Mouse (Mus musculus) embryonic facial prominence, embryonic 14.5 days (tissue): ENCODE measurements at regions not wholly inside any gene's neighbourhood (a gene's known extent, or its start where the extent isn't known, plus 50 kb on each side); places are given as distances from the start of the nearest gene placed in this dataset.
A peak's percentile ranks its signal among the peaks of the same experiment; 100 is the strongest.

ENCODE experiments used
- ATAC-seq: fragments of 200-750 bp; cut with Nextera tagmentation; 2 replicates; pipeline ENCODE4 v1.8.0; 2017; ENCODE audit warnings: low read depth, moderate number of reproducible peaks, moderate TSS enrichment
- DNase-seq: peaks from one replicate; pipeline ENCODE4 v3.0.0-alpha.2; 2015; ENCODE audit warnings: low spot score
- H3K27ac ChIP-seq: fragments of 300-500 bp; sonication (generic); replicated peaks from 2 replicates; pipeline ENCODE4 v1.5.1; 2014; ENCODE audit warnings: low read depth, mild to moderate bottlenecking, low read length, moderate library complexity
- H3K27me3 ChIP-seq: fragments of 300-500 bp; sonication (generic); replicated peaks from 2 replicates; pipeline ENCODE4 v1.6.1; 2014; ENCODE audit warnings: low read length; ENCODE audit not compliant: control insufficient read depth, insufficient read depth
- H3K36me3 ChIP-seq: fragments of 300-500 bp; sonication (generic); 2 replicates; pipeline ENCODE4 v1.6.1; 2014; ENCODE audit warnings: low read length, mixed read lengths; ENCODE audit not compliant: control insufficient read depth, insufficient read depth
- H3K4me1 ChIP-seq: fragments of 300-500 bp; sonication (generic); 2 replicates; pipeline ENCODE4 v1.6.1; 2014; ENCODE audit warnings: antibody characterized with exemption, low read length; ENCODE audit not compliant: control insufficient read depth, insufficient read depth
- H3K4me2 ChIP-seq: fragments of 300-500 bp; sonication (generic); 2 replicates; pipeline ENCODE4 v1.6.1; 2014; ENCODE audit warnings: low read depth, mild to moderate bottlenecking, low read length, moderate library complexity, mixed read lengths
- H3K4me3 ChIP-seq: fragments of 300-500 bp; sonication (generic); 2 replicates; pipeline ENCODE4 v1.5.1; 2014; ENCODE audit warnings: low read depth, mild to moderate bottlenecking, low read length
- H3K9ac ChIP-seq: fragments of 300-500 bp; sonication (generic); 2 replicates; pipeline ENCODE4 v1.6.1; 2014; ENCODE audit warnings: low read depth, mild to moderate bottlenecking, low read length, moderate library complexity, mixed read lengths
- H3K9me3 ChIP-seq: fragments of 300-500 bp; sonication (generic); 2 replicates; pipeline ENCODE4 v1.6.1; 2016; ENCODE audit warnings: low read length; ENCODE audit not compliant: control insufficient read depth
- WGBS: fragments of 180-500 bp; shearing (Covaris S2); extraction: QIAGEN DNeasy Blood & Tissue Kit; methylation state at CpG from one replicate; pipeline ENCODE4 v1.1.7; 2014; 5-methylcytosine and 5-hydroxymethylcytosine counted together

- H3K4me3 ChIP-seq: no peak overlapping the region
- no peak overlapping the region for H3K27ac ChIP-seq
- no peaks in the 10 kb centered on the region for H3K27me3 ChIP-seq
- no peaks in the 10 kb centered on the region for H3K36me3 ChIP-seq
- DNase-seq: no peak
- ATAC-seq: no peak
- WGBS: 56% methylated on average over 9 of the region's 9 CpGs
- H3K4me2 ChIP-seq: no peak overlapping the region
- 0 out of 2 replicates have a peak, but pooled peaks cover 5% of the 10 kb centered on the region for H3K4me1 ChIP-seq
- no peak overlapping the region for H3K9ac ChIP-seq
- H3K9me3 ChIP-seq: no peaks in the 10 kb centered on the region
These were observed 97.2 kb upstream of the Tmc1 start for GRCm38 (mm10) chr19:21050994-21051721.

GRCm38 (mm10) chr19:21049301-21049700 lies 95.3 kb upstream of the Tmc1 start:
- DNase-seq (no peak), ATAC-seq (no peak)
- no peak overlapping the region for H3K4me2 ChIP-seq
- 0 out of 2 replicates have a peak, but pooled peaks cover 2% of the 10 kb centered on the region for H3K9me3 ChIP-seq
- H3K36me3 ChIP-seq: no peaks in the 10 kb centered on the region
- H3K4me3 ChIP-seq: no peak overlapping the region
- 0 out of 2 replicates have a peak, but pooled peaks cover 5% of the 10 kb centered on the region for H3K4me1 ChIP-seq
- no peaks in the 10 kb centered on the region for H3K27me3 ChIP-seq
- H3K9ac ChIP-seq: no peak overlapping the region
- no peak overlapping the region for H3K27ac ChIP-seq

- 83% methylated on average over 12 of the region's 12 CpGs for WGBS
These were observed 91.6 kb upstream of the Tmc1 start for GRCm38 (mm10) chr19:21045565-21045964.

GRCm38 (mm10) chr19:21043958-21044357 lies 90.0 kb upstream of the Tmc1 start:
- Histone ChIP-seq H3K9me3 (peaks cover 15% of the 10 kb centered on the region; the same call in 1 of the 2 replicates), H3K4me1 (no peaks in the 10 kb centered on the region), H3K27me3 (no peaks in the 10 kb centered on the region), H3K36me3 (no peaks in the 10 kb centered on the region), H3K27ac (no peak overlapping the region), H3K9ac (no peak overlapping the region), H3K4me3 (no peak overlapping the region), H3K4me2 (no peak overlapping the region)
- WGBS: 96% methylated on average over 4 of the region's 4 CpGs
- DNase-seq (no peak), ATAC-seq (no peak)

More at GRCm38 (mm10) chr19:21045565-21045964, 91.6 kb upstream of the Tmc1 start:
- ATAC-seq: no peak
- H3K4me1 ChIP-seq: no peaks in the 10 kb centered on the region
- no peak overlapping the region for H3K9ac ChIP-seq
- H3K4me2 ChIP-seq: no peak overlapping the region
- DNase-seq: no peak
- H3K27ac ChIP-seq: no peak overlapping the region
- H3K4me3 ChIP-seq: no peak overlapping the region
- no peaks in the 10 kb centered on the region for H3K27me3 ChIP-seq
- H3K36me3 ChIP-seq: no peaks in the 10 kb centered on the region
- peaks cover 15% of the 10 kb centered on the region; the same call in 1 of the 2 replicates for H3K9me3 ChIP-seq

- Histone ChIP-seq H3K9me3 (peaks cover 15% of the 10 kb centered on the region; the same call in 1 of the 2 replicates), H3K36me3 (no peaks in the 10 kb centered on the region), H3K27ac (no peak overlapping the region), H3K27me3 (no peaks in the 10 kb centered on the region), H3K4me3 (no peak overlapping the region), H3K4me2 (no peak overlapping the region), H3K9ac (no peak overlapping the region), H3K4me1 (no peaks in the 10 kb centered on the region)
- DNase-seq: no peak
- WGBS: 80% methylated on average over 3 of the region's 3 CpGs
- ATAC-seq: no peak
These were observed 88.5 kb upstream of the Tmc1 start for GRCm38 (mm10) chr19:21042536-21042935.

GRCm38 (mm10) chr19:21037448-21038077 lies 83.6 kb upstream of the Tmc1 start:
- H3K36me3 ChIP-seq: no peaks in the 10 kb centered on the region
- H3K4me1 ChIP-seq: peaks cover 7% of the 10 kb centered on the region
- no peaks in the 10 kb centered on the region for H3K9me3 ChIP-seq
- no peaks in the 10 kb centered on the region for H3K27me3 ChIP-seq
- peak; percentile 65; the same call in 1 of the 2 replicates for ATAC-seq
- WGBS: 46% methylated on average over 10 of the region's 10 CpGs
- peak; percentile 68 for DNase-seq
- H3K4me2 ChIP-seq: no peak overlapping the region
- no peak overlapping the region for H3K4me3 ChIP-seq
- no peak overlapping the region for H3K9ac ChIP-seq
- H3K27ac ChIP-seq: no peak overlapping the region

- Histone ChIP-seq H3K27ac (no peak overlapping the region; the same call in 1 of the 2 replicates), H3K4me2 (no peak overlapping the region; the same call in 1 of the 2 replicates), H3K4me3 (no peak overlapping the region), H3K4me1 (peaks cover 7% of the 10 kb centered on the region), H3K9me3 (no peaks in the 10 kb centered on the region), H3K36me3 (no peaks in the 10 kb centered on the region), H3K9ac (no peak overlapping the region), H3K27me3 (no peaks in the 10 kb centered on the region)
- WGBS: 50% methylated on average over 14 of the region's 14 CpGs
- ATAC-seq (peak; percentile 75), DNase-seq (peak; percentile 71)
These were observed 82.8 kb upstream of the Tmc1 start for GRCm38 (mm10) chr19:21036507-21037425.

GRCm38 (mm10) chr19:21035505-21035904 lies 81.5 kb upstream of the Tmc1 start:
- Histone ChIP-seq H3K36me3 (no peaks in the 10 kb centered on the region), H3K9ac (no peak overlapping the region), H3K9me3 (no peaks in the 10 kb centered on the region), H3K27me3 (no peaks in the 10 kb centered on the region), H3K27ac (no peak overlapping the region), H3K4me3 (no peak overlapping the region), H3K4me1 (peaks cover 7% of the 10 kb centered on the region), H3K4me2 (no peak overlapping the region)
- 70% methylated on average over 4 of the region's 4 CpGs for WGBS
- no peak for ATAC-seq
- DNase-seq: no peak
